Mouse (Mus musculus): ENCODE results near the gene Gm9639.

- no peak for TF ChIP-seq CTCF (IDR thresholded peaks at IDR 0.05; ENCODE audit: borderline replicate concordance, insufficient read depth, low read depth, low read length)
- no peak for TF ChIP-seq POLR2A (IDR thresholded peaks at IDR 0.05; ENCODE audit: borderline replicate concordance, insufficient read depth, low read length)
Measured at GRCm38 (mm10) chr10:77818523-77818922, 23.6 kb upstream of the Gm9639 start.
